Mouse (Mus musculus) lung, postnatal 36 days (tissue): ENCODE data around the gene Irs3.
A peak's percentile ranks its signal among the peaks of the same experiment; 100 is the strongest.

ENCODE experiments used
- DNase-seq: peaks from one replicate; pipeline ENCODE4 v3.0.0; 2022; ENCODE audit warnings: mixed read lengths

Irs3 gene

GRCm38 (mm10) chr5:137645652-137646091, at the start of gene Irs3:
Gene Irs3, minus strand, starts transcription at chr5:137645714.
- peak; percentile 61 for DNase-seq

- DNase-seq, result no peak
Measured at GRCm38 (mm10) chr5:137694796-137695195, 49.3 kb upstream of the Irs3 start.

- no peak for DNase-seq
Measured at GRCm38 (mm10) chr5:137691881-137692280, 46.4 kb upstream of the Irs3 start.

- no peak for DNase-seq
Measured at GRCm38 (mm10) chr5:137690531-137690930, 45.0 kb upstream of the Irs3 start.

GRCm38 (mm10) chr5:137689974-137690373, 44.5 kb upstream of the Irs3 start:
- DNase-seq, result no peak

- DNase-seq, result no peak
Measured at GRCm38 (mm10) chr5:137686127-137686790, 40.7 kb upstream of the Irs3 start.

- DNase-seq, result no peak
Measured at GRCm38 (mm10) chr5:137685653-137686052, 40.1 kb upstream of the Irs3 start.

- peak; percentile 100 for DNase-seq
Measured at GRCm38 (mm10) chr5:137684294-137685123, 39.0 kb upstream of the Irs3 start, which contains the start of gene Agfg2. Gene Agfg2, minus strand, starts transcription at chr5:137684726.

GRCm38 (mm10) chr5:137683388-137684293, 38.1 kb upstream of the Irs3 start:
- peak; percentile 62 for DNase-seq

- DNase-seq, result no peak
Measured at GRCm38 (mm10) chr5:137682526-137682925, 37.0 kb upstream of the Irs3 start.

- DNase-seq, result no peak
Measured at GRCm38 (mm10) chr5:137679726-137680125, 34.2 kb upstream of the Irs3 start.

GRCm38 (mm10) chr5:137678736-137679135, 33.2 kb upstream of the Irs3 start:
- DNase-seq, result no peak

- no peak for DNase-seq
Measured at GRCm38 (mm10) chr5:137677859-137678258, 32.3 kb upstream of the Irs3 start.

GRCm38 (mm10) chr5:137674786-137675185, 29.3 kb upstream of the Irs3 start:
- no peak for DNase-seq

GRCm38 (mm10) chr5:137673015-137673414, 27.5 kb upstream of the Irs3 start:
- DNase-seq, result no peak

- DNase-seq, result no peak
Measured at GRCm38 (mm10) chr5:137672361-137672760, 26.8 kb upstream of the Irs3 start.

- peak; percentile 85 for DNase-seq
Measured at GRCm38 (mm10) chr5:137671443-137672240, 26.1 kb upstream of the Irs3 start.

GRCm38 (mm10) chr5:137670240-137670639, 24.7 kb upstream of the Irs3 start:
- DNase-seq, result no peak

GRCm38 (mm10) chr5:137668971-137669370, 23.5 kb upstream of the Irs3 start:
- no peak for DNase-seq

GRCm38 (mm10) chr5:137663057-137663456, 17.5 kb upstream of the Irs3 start:
- DNase-seq, result no peak

GRCm38 (mm10) chr5:137660064-137660688, 14.7 kb upstream of the Irs3 start:
- peak; percentile 83 for DNase-seq

- peak; percentile 87 for DNase-seq
Measured at GRCm38 (mm10) chr5:137656977-137657376, 11.5 kb upstream of the Irs3 start.
